Mouse (Mus musculus): ENCODE measurements around the gene Svbp.
A peak's percentile ranks its signal among the peaks of the same experiment; 100 is the strongest.

DNA sequence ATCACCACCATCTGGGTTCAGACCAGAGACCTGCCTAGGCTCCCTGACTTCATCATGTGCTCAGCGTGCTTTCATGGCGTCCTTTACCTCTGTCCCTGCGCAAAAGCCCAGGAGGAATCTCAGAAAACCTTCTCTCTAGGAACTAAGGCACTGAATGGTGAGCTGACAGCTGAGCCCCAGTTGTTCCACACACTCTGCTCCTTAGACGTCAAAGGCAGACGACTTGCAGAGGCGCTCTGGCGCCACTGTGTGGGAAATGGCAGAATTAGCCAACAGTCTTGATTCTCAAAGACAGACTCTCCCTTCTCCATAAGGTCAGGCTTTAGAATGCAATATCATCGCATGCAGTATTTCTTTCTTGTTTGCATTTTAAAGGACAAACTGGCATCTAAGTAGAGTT, 9.6 kb downstream of the Svbp start:
- TF ChIP-seq EP300 (IDR thresholded peaks at IDR 0.05; ENCODE audit: low read depth): no peak
- TF ChIP-seq CTCF (IDR thresholded peaks at IDR 0.05; ENCODE audit: low read depth): peak; percentile 98
